Mouse (Mus musculus) C2C12 (cell line): ENCODE results near the gene Hk2. TPM values are rescaled to one million over a fixed set of nuclear protein-coding genes. Genes with fewer than 3 reads are reported as not detected.

Experiments used
- H3K27me3 ChIP-seq: one replicate; pipeline ENCODE4 v1.6.1; 2011; ENCODE audit not compliant: control insufficient read depth, insufficient read depth, insufficient read length
- H3K36me3 ChIP-seq: one replicate; pipeline ENCODE4 v1.6.1; 2011; ENCODE audit not compliant: control insufficient read depth, insufficient read depth
- H3K4me3 ChIP-seq: one replicate; pipeline ENCODE4 v1.5.1; 2011; ENCODE audit warnings: mild to moderate bottlenecking, control low read depth; ENCODE audit not compliant: poor library complexity, insufficient read depth, severe bottlenecking
- H3K79me2 ChIP-seq: one replicate; pipeline ENCODE4 v1.6.1; 2011; ENCODE audit not compliant: control insufficient read depth, insufficient read depth
- H3K79me3 ChIP-seq: one replicate; pipeline ENCODE4 v1.6.1; 2011; ENCODE audit warnings: low read depth, control low read depth
- H3ac ChIP-seq: one replicate; pipeline ENCODE3; 2011; ENCODE audit warnings: low read depth; ENCODE audit not compliant: control insufficient read depth, insufficient read length
- CEBPB ChIP-seq: IDR thresholded peaks from one replicate; pipeline ENCODE4 v1.6.1; 2011; ENCODE audit warnings: low read depth, mild to moderate bottlenecking, control low read depth, moderate library complexity
- CTCF ChIP-seq: IDR thresholded peaks from one replicate; pipeline ENCODE4 v1.5.1; 2011; ENCODE audit not compliant: control insufficient read depth, insufficient read depth, insufficient read length
- FOSL1 ChIP-seq: IDR thresholded peaks from one replicate; pipeline ENCODE4 v1.8.0; 2011; ENCODE audit warnings: mild to moderate bottlenecking, low read length; ENCODE audit not compliant: poor library complexity, insufficient read depth, severe bottlenecking
- MAX ChIP-seq: IDR thresholded peaks from one replicate; pipeline ENCODE4 v1.6.1; 2011; ENCODE audit warnings: mild to moderate bottlenecking, control low read depth
- MYOD1 ChIP-seq: IDR thresholded peaks from one replicate; pipeline ENCODE4 v1.6.1; 2011; ENCODE audit warnings: low read depth; ENCODE audit not compliant: control insufficient read depth, insufficient read length
- MYOG ChIP-seq: IDR thresholded peaks from one replicate; pipeline ENCODE4 v1.6.1; 2011; ENCODE audit not compliant: control insufficient read depth, insufficient read length; ENCODE audit errors: extremely low read depth
- USF1 ChIP-seq: IDR thresholded peaks from one replicate; pipeline ENCODE4 v1.6.1; 2011; ENCODE audit warnings: low read depth, mild to moderate bottlenecking, control low read depth, moderate library complexity
- polyA plus RNA-seq: library from polyadenylated mRNA; unstranded; fragments of >200 nt; fragmentation: generic; extraction: Trizol; gene quantifications from one replicate; pipeline ENCODE4 v1.2.1, GENCODE M21; 2012; ENCODE audit warnings: missing spikeins

The Hk2 gene
- polyA plus RNA-seq, 1 experiment, result 24.3 TPM

- TF ChIP-seq MYOD1 (peak; percentile 50), USF1 (peak; percentile 42), MAX (no peak)
- Histone ChIP-seq H3K79me3 (peaks cover 18% of the 10 kb centered on the region), H3K4me3 (no peak overlapping the region), H3K36me3 (peaks cover 69% of the 10 kb centered on the region), H3ac (no peak overlapping the region), H3K27me3 (no peaks in the 10 kb centered on the region), H3K79me2 (peaks cover 37% of the 10 kb centered on the region)
Measured at GRCm38 (mm10) chr6:82747085-82747484, 27.2 kb downstream of the Hk2 start.

- TF ChIP-seq MYOG, result no peak
- H3K36me3 ChIP-seq, result peaks cover 74% of the 10 kb centered on the region
Measured at GRCm38 (mm10) chr6:82744553-82744952, 29.7 kb downstream of the Hk2 start.

GRCm38 (mm10) chr6:82741518-82741880, 32.8 kb downstream of the Hk2 start:
- H3K4me3 ChIP-seq, result no peak overlapping the region
- TF ChIP-seq USF1, result no peak
- no peak for TF ChIP-seq MYOG
- no peak for TF ChIP-seq CTCF
- TF ChIP-seq CEBPB, result no peak
- TF ChIP-seq MYOD1, result no peak
- no peak for TF ChIP-seq MAX
- no peak for TF ChIP-seq FOSL1
- H3K79me2 ChIP-seq, result peaks cover 6% of the 10 kb centered on the region
- H3K36me3 ChIP-seq, result peaks cover 75% of the 10 kb centered on the region
- no peak overlapping the region for H3ac ChIP-seq
- H3K79me3 ChIP-seq, result no peaks in the 10 kb centered on the region
- H3K27me3 ChIP-seq, result no peaks in the 10 kb centered on the region

More at GRCm38 (mm10) chr6:82744553-82744952, 29.7 kb downstream of the Hk2 start:
- no peaks in the 10 kb centered on the region for H3K79me3 ChIP-seq
- H3K4me3 ChIP-seq, result no peak overlapping the region
- H3K79me2 ChIP-seq, result peaks cover 12% of the 10 kb centered on the region
- H3K27me3 ChIP-seq, result no peaks in the 10 kb centered on the region
- no peak overlapping the region for H3ac ChIP-seq

GRCm38 (mm10) chr6:82740868-82741517, 33.3 kb downstream of the Hk2 start:
- peaks cover under 1% of the 10 kb centered on the region for H3K79me2 ChIP-seq
- H3K79me3 ChIP-seq, result no peaks in the 10 kb centered on the region
- no peak overlapping the region for H3ac ChIP-seq
- H3K27me3 ChIP-seq, result no peaks in the 10 kb centered on the region
- H3K4me3 ChIP-seq, result no peak overlapping the region
- TF ChIP-seq USF1 (no peak), MAX (no peak), CTCF (no peak), CEBPB (no peak), FOSL1 (no peak), MYOD1 (no peak), MYOG (no peak)
- peaks cover 71% of the 10 kb centered on the region for H3K36me3 ChIP-seq

- Histone ChIP-seq H3K79me2 (no peaks in the 10 kb centered on the region), H3K4me3 (no peak overlapping the region), H3ac (no peak overlapping the region), H3K27me3 (no peaks in the 10 kb centered on the region), H3K36me3 (peaks cover 63% of the 10 kb centered on the region), H3K79me3 (no peaks in the 10 kb centered on the region)
- no peak for TF ChIP-seq MYOG
- peak; percentile 10 for TF ChIP-seq CTCF
- TF ChIP-seq USF1, result peak; percentile 99
- TF ChIP-seq MYOD1, result no peak
Measured at GRCm38 (mm10) chr6:82740269-82740668, 34.0 kb downstream of the Hk2 start.

- no peak overlapping the region for H3ac ChIP-seq
- H3K36me3 ChIP-seq, result peaks cover 61% of the 10 kb centered on the region
- H3K79me3 ChIP-seq, result no peaks in the 10 kb centered on the region
- TF ChIP-seq FOSL1 (no peak), CEBPB (no peak), USF1 (no peak), MAX (no peak), CTCF (no peak), MYOG (no peak), MYOD1 (no peak)
- no peaks in the 10 kb centered on the region for H3K79me2 ChIP-seq
- H3K4me3 ChIP-seq, result no peak overlapping the region
- H3K27me3 ChIP-seq, result no peaks in the 10 kb centered on the region
Measured at GRCm38 (mm10) chr6:82737634-82738540, 36.4 kb downstream of the Hk2 start.
